Mouse (Mus musculus): Measurements from ENCODE around the gene Spata31d1d. TPM values are rescaled to one million over a fixed set of nuclear protein-coding genes. Genes with fewer than 3 reads are reported as not detected.
"Not testable (repeated sequence)": the region's sequence is repeated elsewhere in the genome, so short reads cannot be mapped to it uniquely, and the experiment has no call there.

Spata31d1d gene
- polyA plus RNA-seq, 1 experiment from 2014 or later: not detected

- H3K4me2 ChIP-seq (ENCODE audit: low read depth, low read length); H3K36me3 ChIP-seq (ENCODE audit: control insufficient read depth, insufficient read depth); H3K9ac ChIP-seq (ENCODE audit: low read depth, low read length); H3K27ac ChIP-seq (ENCODE audit: low read length); H3K27me3 ChIP-seq (ENCODE audit: control insufficient read depth, insufficient read depth, low read depth, low read length); H3K9me3 ChIP-seq (replicated peaks; ENCODE audit: control insufficient read depth, low read length); H3K4me3 ChIP-seq (ENCODE audit: low read depth, low read length): not testable (repeated sequence)
- H3K4me1 ChIP-seq (ENCODE audit: control insufficient read depth, low read depth, low read length): peaks cover 12% of the 10 kb centered on the region
- WGBS (ENCODE audit: insufficient replicate concordance): 15% methylated on average over 6 of the region's 6 CpGs
- peak; percentile 48; the same call in 1 of the 2 replicates for ATAC-seq (ENCODE audit: low read depth)
Observed at GRCm38 (mm10) chr13:59718857-59719440, 12.6 kb downstream of the Spata31d1d start.

GRCm38 (mm10) chr13:59713710-59714109 is 17.8 kb downstream of the Spata31d1d start:
- WGBS (ENCODE audit: insufficient replicate concordance): 40% methylated on average over 3 of the region's 3 CpGs
- Histone ChIP-seq H3K27ac (ENCODE audit: low read length) (no peak overlapping the region), H3K4me1 (ENCODE audit: control insufficient read depth, low read depth, low read length) (no peaks in the 10 kb centered on the region), H3K4me2 (ENCODE audit: low read depth, low read length) (no peak overlapping the region), H3K27me3 (ENCODE audit: control insufficient read depth, insufficient read depth, low read depth, low read length) (no peaks in the 10 kb centered on the region), H3K36me3 (ENCODE audit: control insufficient read depth, insufficient read depth) (no peaks in the 10 kb centered on the region), H3K4me3 (ENCODE audit: low read depth, low read length) (no peak overlapping the region), H3K9ac (ENCODE audit: low read depth, low read length) (no peak overlapping the region), H3K9me3 (replicated peaks; ENCODE audit: control insufficient read depth, low read length) (no peaks in the 10 kb centered on the region)
- ATAC-seq (ENCODE audit: low read depth): no peak

GRCm38 (mm10) chr13:59711984-59712383 is 19.6 kb downstream of the Spata31d1d start, which contains the start of gene Spata31d1b:
Gene Spata31d1b (plus strand): TSS chr13:59712284.
- H3K27me3 ChIP-seq (ENCODE audit: control insufficient read depth, insufficient read depth, low read depth, low read length); H3K4me2 ChIP-seq (ENCODE audit: low read depth, low read length); H3K4me3 ChIP-seq (ENCODE audit: low read depth, low read length); H3K36me3 ChIP-seq (ENCODE audit: control insufficient read depth, insufficient read depth); H3K9ac ChIP-seq (ENCODE audit: low read depth, low read length); H3K9me3 ChIP-seq (replicated peaks; ENCODE audit: control insufficient read depth, low read length); H3K4me1 ChIP-seq (ENCODE audit: control insufficient read depth, low read depth, low read length); ATAC-seq (ENCODE audit: low read depth); H3K27ac ChIP-seq (ENCODE audit: low read length): not testable (repeated sequence)
- 50% methylated on average over 3 of the region's 3 CpGs for WGBS (ENCODE audit: insufficient replicate concordance)

GRCm38 (mm10) chr13:59710230-59710629 is 21.3 kb downstream of the Spata31d1d start, which contains the start of gene Spata31d1a:
Gene Spata31d1a (minus strand): TSS chr13:59710330.
- WGBS (ENCODE audit: insufficient replicate concordance): 80% methylated on average over 15 of the region's 15 CpGs
- no peak within 1 kb of the TSS for H3K4me3 ChIP-seq (ENCODE audit: low read depth, low read length)
- no peak within 1 kb of the TSS for H3K27ac ChIP-seq (ENCODE audit: low read length)
- H3K27me3 ChIP-seq (ENCODE audit: control insufficient read depth, insufficient read depth, low read depth, low read length): no peaks in the 10 kb centered on the region
- no peaks in the 10 kb centered on the region for H3K9me3 ChIP-seq (replicated peaks; ENCODE audit: control insufficient read depth, low read length)
- no peaks in the 10 kb centered on the region for H3K4me1 ChIP-seq (ENCODE audit: control insufficient read depth, low read depth, low read length)
- no peak for ATAC-seq (ENCODE audit: low read depth)
- H3K36me3 ChIP-seq (ENCODE audit: control insufficient read depth, insufficient read depth): no peaks in the 10 kb centered on the region
- H3K4me2 ChIP-seq (ENCODE audit: low read depth, low read length): no peak within 1 kb of the TSS
- no peak within 1 kb of the TSS for H3K9ac ChIP-seq (ENCODE audit: low read depth, low read length)

- H3K27me3 ChIP-seq (ENCODE audit: control insufficient read depth, insufficient read depth, low read depth, low read length): peaks cover 18% of the 10 kb centered on the region
Observed at GRCm38 (mm10) chr13:59704562-59704961, 27.0 kb downstream of the Spata31d1d start.

GRCm38 (mm10) chr13:59703514-59703913 is 28.0 kb downstream of the Spata31d1d start:
- no peak overlapping the region for H3K4me3 ChIP-seq (ENCODE audit: low read depth, low read length)
- ATAC-seq (ENCODE audit: low read depth): no peak
- no peaks in the 10 kb centered on the region for H3K4me1 ChIP-seq (ENCODE audit: control insufficient read depth, low read depth, low read length)
- 66% methylated on average over 12 of the region's 12 CpGs for WGBS (ENCODE audit: insufficient replicate concordance)
- peaks cover 18% of the 10 kb centered on the region for H3K27me3 ChIP-seq (ENCODE audit: control insufficient read depth, insufficient read depth, low read depth, low read length)
- no peak overlapping the region for H3K9ac ChIP-seq (ENCODE audit: low read depth, low read length)
- H3K9me3 ChIP-seq (replicated peaks; ENCODE audit: control insufficient read depth, low read length): no peaks in the 10 kb centered on the region
- no peaks in the 10 kb centered on the region for H3K36me3 ChIP-seq (ENCODE audit: control insufficient read depth, insufficient read depth)
- no peak overlapping the region for H3K27ac ChIP-seq (ENCODE audit: low read length)
- H3K4me2 ChIP-seq (ENCODE audit: low read depth, low read length): no peak overlapping the region

More at GRCm38 (mm10) chr13:59704562-59704961, 27.0 kb downstream of the Spata31d1d start:
- Histone ChIP-seq H3K9ac (ENCODE audit: low read depth, low read length) (no peak overlapping the region), H3K9me3 (replicated peaks; ENCODE audit: control insufficient read depth, low read length) (no peaks in the 10 kb centered on the region), H3K4me1 (ENCODE audit: control insufficient read depth, low read depth, low read length) (no peaks in the 10 kb centered on the region), H3K4me3 (ENCODE audit: low read depth, low read length) (no peak overlapping the region), H3K27ac (ENCODE audit: low read length) (no peak overlapping the region), H3K4me2 (ENCODE audit: low read depth, low read length) (no peak overlapping the region), H3K36me3 (ENCODE audit: control insufficient read depth, insufficient read depth) (no peaks in the 10 kb centered on the region)
- ATAC-seq (ENCODE audit: low read depth): no peak
- WGBS (ENCODE audit: insufficient replicate concordance): 13% methylated on average over 12 of the region's 12 CpGs

- not testable (repeated sequence) for H3K4me2 ChIP-seq (ENCODE audit: low read depth, low read length); H3K36me3 ChIP-seq (ENCODE audit: control insufficient read depth, insufficient read depth); ATAC-seq (ENCODE audit: low read depth); H3K9ac ChIP-seq (ENCODE audit: low read depth, low read length); H3K4me1 ChIP-seq (ENCODE audit: control insufficient read depth, low read depth, low read length); H3K4me3 ChIP-seq (ENCODE audit: low read depth, low read length); H3K27ac ChIP-seq (ENCODE audit: low read length); H3K9me3 ChIP-seq (replicated peaks; ENCODE audit: control insufficient read depth, low read length)
- 50% methylated on average over 1 of the region's 1 CpGs for WGBS (ENCODE audit: insufficient replicate concordance)
- H3K27me3 ChIP-seq (ENCODE audit: control insufficient read depth, insufficient read depth, low read depth, low read length): peaks cover 18% of the 10 kb centered on the region
Observed at GRCm38 (mm10) chr13:59700137-59700536, 31.4 kb downstream of the Spata31d1d start.

GRCm38 (mm10) chr13:59699131-59699530 is 32.4 kb downstream of the Spata31d1d start:
- Histone ChIP-seq H3K4me1 (ENCODE audit: control insufficient read depth, low read depth, low read length) (no peaks in the 10 kb centered on the region), H3K27me3 (ENCODE audit: control insufficient read depth, insufficient read depth, low read depth, low read length) (peaks cover 9% of the 10 kb centered on the region), H3K36me3 (ENCODE audit: control insufficient read depth, insufficient read depth) (no peaks in the 10 kb centered on the region), H3K4me3 (ENCODE audit: low read depth, low read length) (no peak overlapping the region), H3K9ac (ENCODE audit: low read depth, low read length) (no peak overlapping the region), H3K9me3 (replicated peaks; ENCODE audit: control insufficient read depth, low read length) (no peaks in the 10 kb centered on the region), H3K4me2 (ENCODE audit: low read depth, low read length) (no peak overlapping the region), H3K27ac (ENCODE audit: low read length) (no peak overlapping the region)
- WGBS (ENCODE audit: insufficient replicate concordance): 76% methylated on average over 8 of the region's 8 CpGs
- no peak for ATAC-seq (ENCODE audit: low read depth)

- Histone ChIP-seq H3K4me2 (ENCODE audit: low read depth, low read length) (no peak overlapping the region), H3K4me1 (ENCODE audit: control insufficient read depth, low read depth, low read length) (no peaks in the 10 kb centered on the region), H3K9ac (ENCODE audit: low read depth, low read length) (no peak overlapping the region), H3K4me3 (ENCODE audit: low read depth, low read length) (no peak overlapping the region), H3K27me3 (ENCODE audit: control insufficient read depth, insufficient read depth, low read depth, low read length) (no peaks in the 10 kb centered on the region; the same call in 1 of the 2 replicates), H3K9me3 (replicated peaks; ENCODE audit: control insufficient read depth, low read length) (no peaks in the 10 kb centered on the region), H3K36me3 (ENCODE audit: control insufficient read depth, insufficient read depth) (no peaks in the 10 kb centered on the region), H3K27ac (ENCODE audit: low read length) (no peak overlapping the region)
- WGBS (ENCODE audit: insufficient replicate concordance): 72% methylated on average over 7 of the region's 7 CpGs
- no peak for ATAC-seq (ENCODE audit: low read depth)
Observed at GRCm38 (mm10) chr13:59695781-59696180, 35.8 kb downstream of the Spata31d1d start.

Measured in liver, embryonic 16.5 days (tissue).